ENCODE assay signal across 27 mouse cellular contexts in the genomic region with DNA sequence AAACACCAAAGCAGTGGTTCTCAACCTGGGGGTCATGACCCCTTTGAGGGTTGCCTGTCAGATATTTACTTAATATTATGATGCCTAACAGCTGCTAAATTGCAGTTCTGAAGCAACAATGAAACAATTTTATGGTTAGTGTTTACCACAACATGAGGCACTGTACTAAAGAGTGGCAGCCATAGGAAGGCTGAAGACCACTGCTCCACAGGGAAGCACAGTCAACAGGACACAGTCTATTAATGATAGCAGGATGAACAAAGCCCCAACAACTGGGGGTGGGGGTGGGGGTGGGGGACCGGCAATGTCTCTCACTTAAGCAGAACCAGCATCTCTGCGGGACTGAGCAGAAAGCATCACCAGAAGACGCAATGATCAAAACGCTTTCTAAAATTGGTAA.
"Had no signal": no experiment of that assay in that cellular context is flagged by ENCODE, and none has a peak within 500 bp of the region (broad histone marks: within the 10 kb centered on the region; RNA-seq: fewer than 3 reads in every experiment).

No protein-coding gene starts in this region.

- H3K9me3 ChIP-seq: embryonic facial prominence, embryonic 10.5 days; embryonic facial prominence, embryonic 12.5 days; embryonic facial prominence, embryonic 13.5 days; embryonic facial prominence, embryonic 15.5 days; forebrain, embryonic 10.5 days; forebrain, embryonic 12.5 days; forebrain, embryonic 13.5 days; forebrain, embryonic 15.5 days had no signal

- H3K27me3 ChIP-seq: embryonic facial prominence, embryonic 12.5 days; embryonic facial prominence, embryonic 13.5 days; embryonic facial prominence, embryonic 15.5 days; forebrain, embryonic 12.5 days; forebrain, embryonic 13.5 days; forebrain, embryonic 15.5 days had no signal

- DNase-seq: cerebellum, adult 2 months; cerebellum, adult 8-10 months; cerebellum, adult 9-10 months; cerebellum, adult 9-11 months; cerebellum, postnatal 10 days; cerebellum, postnatal 14 days; cerebellum, postnatal 25 days; cerebellum, postnatal 36 days; embryo, embryonic 11 days; forebrain, postnatal 0 days; gastrocnemius, adult 2 months; gastrocnemius, postnatal 10 days; gastrocnemius, postnatal 14 days; gastrocnemius, postnatal 25 days; gastrocnemius, postnatal 36 days; heart, adult 18-20 months had no signal

- H3K4me3 ChIP-seq: embryonic facial prominence, embryonic 10.5 days; embryonic facial prominence, embryonic 12.5 days; embryonic facial prominence, embryonic 13.5 days; embryonic facial prominence, embryonic 15.5 days; erythroblast, embryonic 14.5 days; forebrain, embryonic 10.5 days; forebrain, embryonic 12.5 days; forebrain, embryonic 13.5 days; forebrain, embryonic 15.5 days; gastrocnemius, adult 2 months had no signal

- H3K9ac ChIP-seq: embryonic facial prominence, embryonic 12.5 days; embryonic facial prominence, embryonic 13.5 days; embryonic facial prominence, embryonic 15.5 days; forebrain, embryonic 12.5 days; forebrain, embryonic 13.5 days; forebrain, embryonic 15.5 days; forebrain, postnatal 0 days had no signal

- H3K4me1 ChIP-seq: embryonic facial prominence, embryonic 10.5 days had no signal

- H3K4me2 ChIP-seq: embryonic facial prominence, embryonic 12.5 days; embryonic facial prominence, embryonic 13.5 days; embryonic facial prominence, embryonic 15.5 days; forebrain, embryonic 12.5 days; forebrain, embryonic 13.5 days; forebrain, embryonic 15.5 days had no signal

- H3K27ac ChIP-seq: embryonic facial prominence, embryonic 10.5 days; embryonic facial prominence, embryonic 12.5 days; embryonic facial prominence, embryonic 13.5 days; embryonic facial prominence, embryonic 15.5 days; forebrain, embryonic 10.5 days; forebrain, embryonic 12.5 days; forebrain, embryonic 13.5 days; forebrain, embryonic 15.5 days; gastrocnemius, adult 2 months had no signal

- H3K36me3 ChIP-seq: embryonic facial prominence, embryonic 12.5 days; embryonic facial prominence, embryonic 13.5 days; embryonic facial prominence, embryonic 15.5 days; forebrain, embryonic 12.5 days had no signal

- ATAC-seq: forebrain, embryonic 13.5 days; forebrain, embryonic 14.5 days; forebrain, embryonic 15.5 days; forebrain, embryonic 16.5 days; forebrain, postnatal 0 days had no signal
